Mouse (Mus musculus) ES-E14 (cell line): Measurements from ENCODE around the gene Cmklr1. TPM values are rescaled to one million over a fixed set of nuclear protein-coding genes. Genes with fewer than 3 reads are reported as not detected.

Source experiments
- DNase-seq: peaks from one replicate; pipeline ENCODE4 v3.0.0-alpha.2; 2013; ENCODE audit warnings: low read depth, low spot score
- H3K27ac ChIP-seq: 2 replicates; pipeline ENCODE4 v1.5.1; 2012; ENCODE audit warnings: low read depth, mild to moderate bottlenecking, low read length, moderate library complexity, mixed read lengths; ENCODE audit not compliant: poor library complexity, insufficient read depth, severe bottlenecking
- H3K36me3 ChIP-seq: 2 replicates; pipeline ENCODE4 v1.6.1; 2012; ENCODE audit warnings: mild to moderate bottlenecking, low read length, moderate library complexity, mixed read lengths; ENCODE audit not compliant: control insufficient read depth, poor library complexity, insufficient read depth, severe bottlenecking
- H3K4me1 ChIP-seq, 2 experiments: fragments of 150-350 bp in 1 of 2; sonication (generic) in 1 of 2; 2 replicates each; pipeline ENCODE4 v1.6.1; 2012; ENCODE audit warnings: low read length in 2 of 2, mild to moderate bottlenecking in 1 of 2, mixed read lengths in 1 of 2; ENCODE audit not compliant: control insufficient read depth in 2 of 2, insufficient read depth in 2 of 2, poor library complexity in 1 of 2
- H3K4me3 ChIP-seq, 2 experiments: fragments of 150-350 bp in 1 of 2; sonication (generic) in 1 of 2; 2 replicates each; pipeline ENCODE4 v1.5.1; 2012; ENCODE audit warnings: low read length in 2 of 2, low read depth in 1 of 2, mild to moderate bottlenecking in 1 of 2, mixed read lengths in 1 of 2; ENCODE audit not compliant: insufficient read depth in 1 of 2, poor library complexity in 1 of 2, severe bottlenecking in 1 of 2
- H3K9ac ChIP-seq: 2 replicates; pipeline ENCODE4 v1.6.1; 2012; ENCODE audit warnings: low read depth, mild to moderate bottlenecking, low read length, mixed read lengths; ENCODE audit not compliant: poor library complexity, insufficient read depth, severe bottlenecking
- H3K9me3 ChIP-seq: fragments of 150-350 bp; sonication (generic); 2 replicates; pipeline ENCODE4 v1.6.1; 2012; ENCODE audit warnings: low read depth, mild to moderate bottlenecking, low read length; ENCODE audit not compliant: control insufficient read depth, insufficient read depth
- CHD2 ChIP-seq: IDR thresholded peaks from 2 replicates; pipeline ENCODE4 v1.6.1; 2014; ENCODE audit warnings: mild to moderate bottlenecking, low read depth, low read length, inconsistent platforms
- HCFC1 ChIP-seq: IDR thresholded peaks from 2 replicates; pipeline ENCODE4 v1.6.1; 2012; ENCODE audit warnings: low read length, inconsistent platforms, borderline replicate concordance; ENCODE audit not compliant: insufficient read depth
- MAFK ChIP-seq: IDR thresholded peaks from 2 replicates; pipeline ENCODE4 v1.6.1; 2014; ENCODE audit warnings: mild to moderate bottlenecking, low read depth, low read length, inconsistent platforms; ENCODE audit not compliant: insufficient read depth
- ZC3H11A ChIP-seq: IDR thresholded peaks from 2 replicates; pipeline ENCODE4 v1.6.1; 2012; ENCODE audit warnings: low read depth, mild to moderate bottlenecking, inconsistent platforms, low read length, borderline replicate concordance
- ZNF384 ChIP-seq: IDR thresholded peaks from 2 replicates; pipeline ENCODE4 v1.6.1; 2012; ENCODE audit warnings: low read depth, low read length, inconsistent platforms
- in situ Hi-C, 2 experiments: fragments of 600-800 bp; cut with MboI; formaldehyde crosslinking; loops; one replicate each; pipeline ENCODE4 v1.15.1; 2025; ENCODE audit warnings: low sequenced_read_pairs in 2 of 2, inconsistent platforms in 1 of 2; ENCODE audit not compliant: unreplicated experiment in 2 of 2
- total RNA-seq: library from RNA; depleted of rRNA; stranded (reverse); fragments of 300-350 nt; gene quantifications from 2 replicates; pipeline ENCODE4 v1.2.3, GENCODE M21; 2012

Cmklr1 gene
- total RNA-seq, 1 experiment: 10.4 TPM

- DNase-seq: no peak
- TF ChIP-seq ZNF384 (no peak), ZC3H11A (no peak), MAFK (no peak), HCFC1 (no peak), CHD2 (no peak)
- H3K27ac ChIP-seq: no peak overlapping the region
- in situ Hi-C loops: no loop called here
- no peaks in the 10 kb centered on the region for H3K36me3 ChIP-seq
- no peaks in the 10 kb centered on the region for H3K9me3 ChIP-seq
- no peak overlapping the region for H3K4me3 ChIP-seq
- no peak overlapping the region for H3K9ac ChIP-seq
- peaks cover 0 to 11% of the 10 kb centered on the region in 2 experiments; a peak in 2 of 4 replicates for H3K4me1 ChIP-seq
These were observed 49.4 kb downstream of the Cmklr1 start for GRCm38 (mm10) chr5:113600803-113601202.

GRCm38 (mm10) chr5:113600181-113600580, 50.0 kb downstream of the Cmklr1 start:
- no peak overlapping the region for H3K27ac ChIP-seq
- in situ Hi-C loops: no loop called here
- TF ChIP-seq MAFK: no peak
- TF ChIP-seq HCFC1: no peak
- no peak for TF ChIP-seq CHD2
- no peak for TF ChIP-seq ZNF384
- TF ChIP-seq ZC3H11A: no peak

GRCm38 (mm10) chr5:113596780-113597353, 53.4 kb downstream of the Cmklr1 start:
- H3K9ac ChIP-seq: peak overlapping the region; percentile 37; the same call in 1 of the 2 replicates

More at GRCm38 (mm10) chr5:113600181-113600580, 50.0 kb downstream of the Cmklr1 start:
- Histone ChIP-seq H3K4me3 (no peak overlapping the region), H3K4me1 (peaks cover 0 to 11% of the 10 kb centered on the region in 2 experiments; a peak in 2 of 4 replicates), H3K36me3 (no peaks in the 10 kb centered on the region), H3K9me3 (no peaks in the 10 kb centered on the region), H3K9ac (no peak overlapping the region)
- DNase-seq: peak; percentile 68

GRCm38 (mm10) chr5:113596252-113596651, 54.0 kb downstream of the Cmklr1 start:
- peak; percentile 79 for DNase-seq
- TF ChIP-seq MAFK (no peak), HCFC1 (0 out of 2 replicates have a peak, but pooled peaks have one; percentile 33)
- H3K36me3 ChIP-seq: no peaks in the 10 kb centered on the region
- H3K4me3 ChIP-seq: peak overlapping the region; percentile 49 to 69
- peaks cover 9 to 33% of the 10 kb centered on the region in 2 experiments; a peak in 3 of 4 replicates for H3K4me1 ChIP-seq
- in situ Hi-C loops: no loop called here
- H3K27ac ChIP-seq: peak overlapping the region; percentile 95
- H3K9ac ChIP-seq: peak overlapping the region; percentile 49; the same call in 1 of the 2 replicates
- H3K9me3 ChIP-seq: no peaks in the 10 kb centered on the region

More at GRCm38 (mm10) chr5:113596780-113597353, 53.4 kb downstream of the Cmklr1 start:
- no peak for DNase-seq
- H3K36me3 ChIP-seq: no peaks in the 10 kb centered on the region
- H3K27ac ChIP-seq: peak overlapping the region; percentile 95
- TF ChIP-seq ZNF384: no peak
- no peak for TF ChIP-seq MAFK
- no peak for TF ChIP-seq HCFC1
- no peak for TF ChIP-seq ZC3H11A
- TF ChIP-seq CHD2: no peak
- in situ Hi-C loops: no loop called here
- peak overlapping the region; percentile 8 to 69; a peak in 3 of 4 replicates for H3K4me3 ChIP-seq
- peaks cover 9 to 29% of the 10 kb centered on the region in 2 experiments; a peak in 3 of 4 replicates for H3K4me1 ChIP-seq
- H3K9me3 ChIP-seq: no peaks in the 10 kb centered on the region
